Mouse (Mus musculus) layer of hippocampus, adult 9-10 months (tissue): ENCODE measurements around the gene Gm42421.

ENCODE experiments used
- DNase-seq: peaks from one replicate; pipeline ENCODE4 v3.0.0; 2022; ENCODE audit warnings: low spot score

Gm42421 gene

DNA sequence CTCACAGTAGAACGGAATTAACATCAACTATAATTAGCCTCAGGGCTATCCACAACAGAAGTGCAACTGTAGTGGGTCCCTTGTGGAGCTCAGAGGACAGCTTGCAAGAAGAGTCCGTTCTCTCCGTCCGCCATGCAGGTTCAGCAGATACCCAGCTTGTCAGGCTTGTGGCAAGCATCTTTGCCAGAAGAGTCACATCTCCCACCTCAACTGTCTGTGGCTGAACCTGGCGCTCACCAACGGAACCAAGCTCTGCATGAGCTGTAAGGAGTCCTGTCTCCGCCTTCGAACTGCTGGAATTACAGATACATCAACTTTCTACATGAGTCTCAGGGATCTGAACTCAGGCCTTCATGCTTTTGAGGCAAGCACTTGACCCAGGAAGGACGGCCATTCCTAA, 8.2 kb downstream of the Gm42421 start:
- no peak for DNase-seq

DNA sequence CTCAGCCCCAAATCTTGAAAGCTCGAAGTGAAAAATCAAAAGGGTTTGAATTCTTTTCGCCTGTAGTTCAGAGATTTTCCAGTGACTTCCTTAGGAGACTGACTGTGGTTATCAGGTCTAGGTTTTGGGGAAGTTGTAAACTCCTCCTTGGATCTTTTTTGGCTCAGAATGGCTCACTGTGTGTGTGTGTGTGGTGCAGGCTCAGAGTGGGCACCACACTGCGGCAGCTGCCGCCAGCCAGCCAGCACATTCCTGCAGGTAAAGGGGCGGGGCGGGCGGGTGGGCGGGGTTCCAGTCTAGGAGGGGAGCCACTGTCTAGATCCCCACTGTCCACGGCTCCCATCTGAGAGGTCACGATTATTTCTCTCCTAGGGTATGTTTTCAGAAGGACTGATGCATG, 13.6 kb downstream of the Gm42421 start:
- DNase-seq: no peak

DNA sequence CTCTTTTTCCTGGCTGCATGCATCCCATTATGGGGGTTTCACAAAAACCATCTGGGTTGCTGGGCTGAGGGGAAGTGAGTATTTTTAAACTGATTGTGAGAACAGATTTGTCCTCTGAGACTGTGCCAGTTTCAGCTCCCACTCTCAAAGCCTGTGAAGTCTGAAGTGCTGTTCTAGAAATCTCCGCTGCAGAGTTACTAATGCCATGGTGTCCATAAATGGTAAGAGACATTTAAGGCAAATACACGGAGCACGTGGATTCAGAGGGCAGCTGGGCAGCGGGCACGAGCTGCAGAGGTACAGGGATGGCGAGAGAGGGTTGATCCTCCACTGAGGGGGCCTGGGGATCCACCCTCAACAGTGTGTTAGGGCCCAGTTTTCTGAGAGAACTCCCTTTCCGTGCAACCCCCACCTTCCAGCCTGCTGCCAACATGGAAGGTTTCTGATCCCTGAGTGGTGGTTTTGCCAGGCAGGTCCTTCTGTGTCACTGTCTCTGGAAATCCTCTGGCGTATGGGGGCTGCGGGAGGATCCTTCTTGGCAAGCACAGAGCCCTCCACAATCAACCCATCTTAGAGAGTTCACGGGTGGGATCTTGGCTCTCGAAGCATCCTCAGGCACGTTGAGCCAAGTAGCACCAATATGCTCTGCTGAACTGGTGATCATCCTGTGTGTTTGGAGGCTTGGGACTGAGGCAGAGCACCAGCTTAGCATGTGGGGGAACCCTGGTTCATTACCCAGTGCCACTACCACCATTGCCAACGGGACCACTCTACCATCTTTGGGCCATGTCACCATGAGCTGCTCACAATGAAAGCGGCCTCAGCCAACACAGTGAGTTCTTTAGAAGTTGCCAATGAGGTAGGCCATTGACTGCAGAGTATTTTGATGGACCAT, 15.5 kb downstream of the Gm42421 start:
- peak; percentile 86 for DNase-seq

DNA sequence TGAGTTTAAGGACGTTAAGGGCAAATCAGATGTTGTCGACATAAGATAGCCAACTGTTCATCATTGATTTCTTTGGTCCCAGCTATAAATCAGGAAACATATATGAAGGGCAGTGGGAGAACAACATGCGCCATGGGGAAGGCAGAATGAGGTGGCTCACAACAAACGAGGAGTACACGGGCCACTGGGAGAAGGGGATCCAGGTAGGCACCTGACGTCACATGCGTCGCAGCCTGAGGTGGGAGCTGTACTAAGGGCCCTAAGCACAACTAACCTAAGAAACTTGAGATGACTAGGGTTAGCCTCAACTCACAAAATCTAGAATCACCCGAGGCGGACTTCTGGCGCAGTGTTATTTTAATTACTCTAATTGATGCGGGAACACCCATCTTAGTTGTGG, 20.4 kb downstream of the Gm42421 start:
- DNase-seq: no peak

DNA sequence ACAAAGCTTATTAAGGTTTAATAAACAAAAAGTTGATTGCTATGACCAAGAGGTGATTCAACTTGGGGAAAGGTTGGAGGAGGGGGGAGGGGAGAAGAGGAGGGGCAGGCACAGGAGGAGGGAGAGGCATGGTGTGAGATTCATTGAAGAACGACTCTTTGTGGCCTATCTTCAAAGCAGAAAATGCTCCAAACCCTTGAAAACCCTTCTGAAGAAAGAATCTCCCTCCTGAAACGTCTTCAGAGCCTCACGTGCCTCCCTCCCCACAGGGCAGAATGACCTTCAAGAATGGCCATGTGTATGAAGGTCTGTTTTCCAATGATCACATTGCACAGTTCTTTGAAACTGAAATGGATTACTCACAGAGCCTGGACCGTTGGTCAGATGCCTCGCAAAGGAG, 22.0 kb downstream of the Gm42421 start:
- no peak for DNase-seq

DNA sequence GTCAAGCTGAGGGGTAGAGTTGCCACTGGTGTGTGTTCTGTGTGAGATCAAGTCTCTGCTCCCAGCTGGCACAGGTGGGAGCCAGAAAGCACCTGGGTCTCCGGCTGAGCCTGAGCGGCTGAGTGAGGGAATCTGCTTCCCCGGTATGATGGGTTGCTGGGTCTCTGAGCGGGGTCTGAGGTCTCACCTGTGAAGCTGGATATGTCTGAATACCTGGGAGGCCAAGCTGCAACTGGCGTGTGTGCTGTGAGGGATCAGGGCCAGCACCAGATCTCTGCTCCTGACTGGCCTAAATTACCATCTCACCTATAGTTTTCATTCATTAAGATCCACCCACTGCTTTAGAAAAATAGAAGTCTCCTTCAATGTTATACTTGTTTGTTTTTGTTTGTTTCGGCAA, 29.1 kb downstream of the Gm42421 start:
- no peak for DNase-seq

DNA sequence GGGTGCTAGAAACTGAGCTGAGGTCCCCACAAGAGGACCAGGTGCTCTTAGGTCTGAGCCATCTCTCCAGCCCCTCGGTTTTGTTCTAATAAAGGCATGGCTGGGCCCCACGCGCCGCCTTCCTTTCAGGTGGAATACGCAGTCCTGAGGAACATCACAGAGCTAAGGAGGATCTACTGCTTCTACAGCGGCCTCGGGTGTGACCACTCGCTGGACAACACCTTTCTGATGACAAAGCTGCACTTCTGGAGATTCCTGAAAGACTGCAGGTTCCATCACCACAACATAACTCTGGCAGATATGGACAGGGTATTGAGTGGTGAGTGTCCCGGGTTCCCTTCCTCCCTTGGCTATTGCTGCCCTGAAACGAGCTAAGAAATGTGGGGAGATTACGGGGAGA, 31.6 kb downstream of the Gm42421 start:
- DNase-seq: no peak

DNA sequence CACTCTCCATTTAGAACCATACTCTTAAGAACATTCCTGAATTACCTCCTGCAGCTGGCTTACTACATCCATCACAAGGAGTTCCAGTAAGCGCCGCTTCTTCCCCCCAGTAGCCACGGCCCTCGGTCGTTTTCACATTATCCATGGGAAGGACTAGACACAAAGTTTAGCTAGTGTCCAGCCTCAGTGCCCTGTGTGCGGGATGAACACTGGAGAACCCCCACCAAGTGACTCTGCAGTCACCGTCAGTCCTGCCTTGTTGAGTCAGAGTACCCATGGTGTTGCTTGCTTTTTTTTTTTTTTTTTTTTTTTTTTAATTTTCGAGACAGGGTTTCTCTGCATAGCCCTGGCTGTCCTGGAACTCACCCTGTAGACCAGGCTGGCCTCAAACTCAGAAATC, 33.2 kb downstream of the Gm42421 start:
- DNase-seq: no peak

DNA sequence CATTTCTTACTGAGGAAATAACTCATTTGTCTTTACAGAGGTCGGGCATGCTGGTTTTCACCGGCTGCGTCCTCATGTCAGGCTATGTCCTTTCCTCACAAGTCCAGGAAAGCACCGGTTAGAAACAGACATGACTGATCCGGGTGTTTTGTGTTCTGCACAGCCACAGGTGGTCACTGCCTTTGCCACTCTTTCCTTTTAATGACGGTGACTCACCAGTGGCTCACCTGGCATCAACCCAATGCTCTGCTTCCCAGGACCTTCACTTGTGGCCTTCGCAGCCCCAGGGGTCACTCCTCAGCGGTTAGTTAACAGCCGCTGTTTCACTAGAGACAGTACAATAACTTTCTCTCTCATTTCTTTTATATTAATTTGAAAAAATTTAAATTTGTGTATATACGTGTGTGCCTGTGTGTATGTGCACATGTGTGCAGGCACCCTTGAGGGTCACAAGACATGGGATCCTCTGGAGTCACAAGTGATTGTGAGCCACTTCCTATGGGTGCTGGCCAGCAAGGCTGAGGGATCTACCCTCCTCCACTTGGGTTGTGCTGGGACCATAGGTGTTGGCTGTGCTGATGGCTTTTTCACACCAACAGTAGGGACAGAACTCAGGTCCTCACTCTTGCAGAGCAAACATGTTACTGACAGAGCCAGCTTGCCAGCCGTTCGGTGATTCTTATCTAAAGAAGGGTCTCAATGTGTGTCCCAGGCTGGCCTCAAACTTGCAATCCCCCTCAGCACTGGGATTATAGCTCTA, 37.8 kb downstream of the Gm42421 start:
- no peak for DNase-seq

DNA sequence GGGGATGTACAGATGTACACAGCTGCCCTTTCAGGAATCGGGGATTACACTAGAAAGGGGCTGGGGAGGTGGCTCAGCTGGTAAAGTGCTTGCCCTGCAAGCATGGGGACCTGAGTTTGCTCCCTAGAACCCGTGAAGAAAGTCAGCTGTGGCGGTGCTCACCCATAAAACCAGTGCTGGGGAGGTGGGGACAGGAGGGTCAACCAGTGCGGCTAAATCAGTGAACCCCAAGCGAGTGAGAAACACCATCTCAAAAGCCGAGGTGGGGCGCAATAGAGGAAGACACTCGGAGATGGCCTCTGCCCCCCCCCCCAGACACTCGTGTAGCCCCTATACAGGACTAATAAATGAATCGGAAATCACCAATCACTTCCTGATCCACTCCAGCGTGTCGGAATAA, 38.7 kb downstream of the Gm42421 start:
- DNase-seq: no peak

DNA sequence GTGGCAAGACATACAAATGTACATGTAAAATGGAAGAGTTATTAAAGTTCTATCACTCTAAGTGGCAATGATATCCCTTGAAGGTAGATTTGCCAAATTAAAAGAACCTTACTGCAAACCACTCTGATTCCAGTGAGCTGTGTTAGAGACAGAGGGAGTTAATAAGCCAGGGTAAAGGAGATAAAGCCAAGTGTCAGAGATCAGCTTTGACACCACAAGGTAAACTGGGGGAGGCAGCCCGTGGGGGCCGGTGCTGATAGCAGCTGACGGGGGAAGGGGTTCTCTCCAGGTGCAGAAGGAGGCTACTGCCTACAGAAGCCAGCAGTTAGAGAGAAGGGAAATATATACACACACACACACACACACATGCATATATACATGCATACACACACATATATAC, 44.7 kb downstream of the Gm42421 start:
- no peak for DNase-seq

DNA sequence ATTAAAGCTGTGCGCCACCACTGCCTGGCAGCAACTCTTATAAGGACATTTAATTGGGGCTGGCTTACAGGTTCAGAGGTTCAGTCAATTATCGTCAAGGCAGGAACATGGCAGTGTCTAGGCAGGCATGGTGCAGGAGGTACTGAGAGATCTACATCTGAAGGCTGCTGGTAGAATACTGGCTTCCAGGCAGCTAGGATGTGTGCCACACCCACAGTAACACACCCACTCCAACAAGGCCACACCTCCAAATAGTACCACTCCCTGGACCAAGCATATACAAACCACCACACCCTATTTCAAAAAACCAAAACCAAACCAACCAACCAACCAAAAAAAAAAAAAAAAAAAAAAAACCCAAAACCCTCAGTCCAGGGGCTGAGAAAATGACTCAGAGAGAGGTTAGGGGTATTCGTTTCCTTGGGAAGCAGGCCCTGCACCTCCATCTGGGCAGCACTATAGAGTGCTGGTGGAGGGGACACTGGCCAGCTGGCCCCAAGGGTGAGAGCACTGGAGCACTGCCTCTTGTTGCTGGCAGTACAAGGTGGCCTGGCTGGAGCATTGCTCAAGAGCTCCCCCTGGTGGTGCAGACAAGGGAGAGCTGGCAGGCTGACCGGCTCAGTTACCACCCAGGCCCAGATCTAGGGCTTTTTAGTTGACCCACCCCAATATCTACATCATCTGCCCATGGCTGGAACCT, 47.1 kb downstream of the Gm42421 start:
- no peak for DNase-seq

DNA sequence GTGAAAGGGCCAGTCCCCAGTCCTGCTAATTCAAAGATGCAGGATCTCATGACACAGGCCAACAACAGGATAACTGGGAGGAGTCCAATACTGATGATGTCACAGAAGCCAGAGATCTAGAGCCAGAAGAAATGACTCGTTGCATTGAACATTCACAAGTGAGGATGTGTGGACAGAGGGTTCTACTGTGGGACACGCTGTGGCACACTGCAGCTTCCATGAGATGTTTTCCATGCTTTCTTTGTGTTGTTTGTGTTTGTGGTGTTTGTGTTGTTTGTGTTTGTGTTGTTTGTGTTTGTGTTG, 47.6 kb downstream of the Gm42421 start:
- DNase-seq: no peak

DNA sequence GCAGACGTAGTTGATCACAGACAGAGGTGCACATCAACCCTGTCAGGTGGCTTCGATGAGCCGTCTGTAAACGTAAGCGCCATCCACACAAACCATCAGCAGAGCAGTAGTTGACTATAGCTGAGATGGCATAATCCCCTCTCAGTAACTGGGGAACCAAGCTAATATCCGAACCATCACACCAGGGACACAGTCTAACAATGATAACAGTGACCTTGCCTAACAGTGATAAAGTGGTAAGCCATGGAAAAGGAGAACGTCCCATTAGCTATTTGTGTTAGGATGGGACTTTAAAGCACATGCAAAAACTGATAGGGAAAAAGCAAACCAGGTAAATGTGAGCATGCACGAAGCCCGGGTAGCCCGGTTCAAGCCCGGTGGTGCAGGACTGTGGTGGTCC, 48.3 kb downstream of the Gm42421 start:
- DNase-seq: no peak

DNA sequence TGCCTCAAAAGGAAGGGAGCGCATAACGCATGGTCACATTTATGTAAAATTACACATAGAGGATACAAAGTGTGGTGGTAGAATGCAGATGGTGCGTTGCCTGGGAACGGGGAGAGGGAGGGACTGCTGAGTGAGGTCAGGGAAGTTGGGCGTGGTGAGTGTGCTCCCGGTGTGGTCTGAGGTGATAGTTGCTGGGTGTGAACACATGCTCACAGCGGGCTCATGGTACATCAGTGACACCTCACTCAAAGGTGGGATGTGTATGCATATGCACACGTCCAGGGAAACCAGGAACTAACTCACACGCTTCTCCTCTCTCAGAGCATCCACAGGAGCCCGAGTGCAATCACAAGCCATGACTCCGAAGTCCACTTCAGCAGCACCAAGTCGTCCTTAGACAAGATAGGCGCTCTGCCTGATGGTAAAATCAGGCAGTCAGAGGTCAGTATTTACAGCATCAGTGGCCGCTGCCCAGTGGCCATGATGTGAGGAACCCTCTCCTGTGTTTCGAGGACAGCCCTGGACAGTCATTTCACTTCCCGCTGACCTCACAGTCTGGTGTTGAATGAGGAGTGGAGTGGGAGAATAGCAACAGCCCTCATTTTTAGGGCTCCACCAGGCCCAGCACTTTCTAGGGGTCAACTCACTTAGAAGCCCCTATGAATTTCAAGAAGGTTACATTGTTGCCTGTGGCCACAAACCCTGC, 48.9 kb downstream of the Gm42421 start:
- no peak for DNase-seq

DNA sequence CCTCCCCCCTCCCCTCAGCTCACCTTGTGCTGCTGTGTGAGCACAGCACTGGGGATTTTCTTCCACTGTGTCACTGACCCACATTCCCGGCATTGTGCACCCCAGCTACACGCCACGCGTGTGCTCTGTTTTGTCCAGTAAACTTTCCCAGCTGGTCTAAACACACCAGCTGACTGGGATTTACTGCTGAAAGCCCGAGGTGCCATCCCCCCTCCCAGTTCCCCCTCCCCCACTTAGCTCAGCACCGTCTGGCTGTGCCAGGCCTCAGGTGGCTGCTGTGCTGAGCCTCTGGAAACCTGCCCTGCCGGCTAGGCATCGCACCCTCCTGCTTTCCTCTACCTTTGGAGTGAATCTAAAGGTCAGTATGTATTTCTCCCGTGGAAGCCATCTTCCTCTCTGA, 52.9 kb downstream of the Gm42421 start:
- no peak for DNase-seq

DNA sequence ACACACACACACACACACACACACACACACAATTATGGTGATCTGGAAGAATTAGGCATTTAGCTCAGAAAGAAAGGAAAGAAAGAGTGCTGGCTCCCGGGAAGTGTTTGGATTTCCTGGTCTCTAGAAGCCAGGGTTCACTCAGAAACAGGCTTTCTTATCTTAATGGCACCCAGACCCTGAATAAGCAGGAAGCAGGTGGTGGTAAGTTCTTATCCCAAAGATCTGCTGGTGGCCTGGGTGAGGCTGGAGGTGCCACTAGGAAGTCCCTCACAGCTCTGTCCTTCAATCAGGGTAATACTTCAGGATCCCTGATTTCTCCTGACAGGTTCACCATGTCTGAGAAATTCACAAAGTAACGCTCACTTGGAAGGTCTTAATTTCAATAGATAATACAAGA, 54.4 kb downstream of the Gm42421 start:
- DNase-seq: no peak

DNA sequence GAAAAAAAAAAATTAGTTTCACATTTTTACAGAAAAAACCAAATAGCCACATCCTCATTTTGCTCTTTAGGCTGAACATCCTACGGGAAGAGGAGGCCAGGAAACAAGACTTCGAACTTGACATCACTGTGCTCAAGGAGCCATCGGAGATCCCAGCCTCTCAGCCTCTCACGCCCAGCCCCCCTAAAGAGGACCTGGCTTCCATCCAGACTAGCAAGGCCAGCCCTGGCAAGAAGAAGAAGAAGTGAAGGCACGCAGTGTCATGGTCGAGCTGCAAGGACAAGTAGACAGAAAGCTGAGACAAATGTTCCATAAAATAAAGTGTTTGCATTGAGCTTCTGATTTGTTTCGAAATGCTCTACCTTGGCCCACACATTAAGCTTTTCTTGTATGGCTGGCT, 57.4 kb downstream of the Gm42421 start:
- no peak for DNase-seq
